Mouse (Mus musculus): ENCODE measurements around the gene Kat6b. TPM values are rescaled to one million over a fixed set of nuclear protein-coding genes. Genes with fewer than 3 reads are reported as not detected.

Kat6b gene
- polyA plus RNA-seq, 1 experiment from 2014 or later, result 34.6 TPM

DNA sequence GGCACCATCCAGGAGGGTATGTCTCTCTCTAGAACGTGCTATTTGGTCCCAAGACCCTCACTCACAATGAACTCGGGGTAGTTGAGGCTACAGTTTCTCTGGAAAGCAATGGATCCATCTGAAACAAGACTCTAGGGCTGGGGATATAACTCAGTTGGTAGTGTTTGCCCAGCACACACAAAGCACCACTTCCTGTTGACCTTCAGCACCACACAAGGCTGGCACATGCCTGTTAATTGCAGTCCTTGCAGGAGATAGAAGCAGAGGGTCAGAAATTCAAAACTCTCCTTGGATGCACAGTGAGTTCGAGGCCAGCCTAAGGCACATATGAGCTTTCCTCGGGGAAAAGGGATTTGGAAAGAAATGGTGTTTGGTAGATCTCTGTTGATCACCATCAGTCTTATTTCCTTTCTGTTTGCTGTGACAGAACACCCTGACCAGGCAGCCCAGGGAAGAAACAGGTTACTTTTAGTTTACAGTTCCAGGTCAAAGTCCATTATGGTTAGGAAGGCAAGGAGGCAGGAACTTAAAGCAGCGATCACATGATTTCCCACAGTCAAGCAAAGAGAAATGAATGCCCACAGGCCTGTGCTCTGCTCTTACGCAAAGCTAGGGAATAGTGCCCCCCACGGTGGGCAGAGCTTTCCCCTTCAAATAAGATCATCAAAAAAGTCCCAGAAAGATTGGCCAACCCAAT, 25.4 kb upstream of the Kat6b start:
- no peak overlapping the region for H3K4me3 ChIP-seq (replicated peaks; ENCODE audit: low read length)
- H3K36me3 ChIP-seq (ENCODE audit: control insufficient read depth, insufficient read depth), result no peaks in the 10 kb centered on the region
- H3K27ac ChIP-seq (ENCODE audit: low read length), result no peak overlapping the region
- WGBS, result 92% methylated on average over 7 of the region's 7 CpGs
- no peaks in the 10 kb centered on the region for H3K9me3 ChIP-seq (ENCODE audit: control insufficient read depth, low read length)
- no peaks in the 10 kb centered on the region for H3K27me3 ChIP-seq (replicated peaks; ENCODE audit: control insufficient read depth, insufficient read depth, low read length)
- no peak overlapping the region for H3K9ac ChIP-seq (replicated peaks; ENCODE audit: low read depth, low read length)
- H3K4me2 ChIP-seq (ENCODE audit: low read length), result no peak overlapping the region
- ATAC-seq, result no peak
- no peaks in the 10 kb centered on the region for H3K4me1 ChIP-seq (replicated peaks; ENCODE audit: control insufficient read depth, insufficient read depth, low read length)

DNA sequence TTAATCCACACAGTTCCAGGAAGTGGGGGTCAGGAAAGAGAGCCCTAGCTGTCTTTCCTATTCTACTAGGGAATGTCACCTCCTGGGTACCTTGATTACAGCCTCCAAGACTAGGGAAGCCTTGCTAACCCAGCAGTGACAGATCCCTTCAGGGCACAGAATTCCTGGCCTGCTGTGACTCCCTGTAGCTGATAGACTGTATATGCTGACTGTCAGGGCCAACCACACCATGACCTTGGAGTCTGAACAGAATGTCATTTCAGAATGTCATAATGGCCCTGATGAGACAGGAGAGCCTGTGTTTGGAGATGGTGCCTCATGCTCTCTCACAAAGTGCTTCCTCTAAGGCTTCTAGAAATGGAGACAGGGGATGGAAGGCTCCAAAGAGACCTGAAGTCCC, 24.7 kb upstream of the Kat6b start:
- Histone ChIP-seq H3K9me3 (ENCODE audit: control insufficient read depth, low read length) (no peaks in the 10 kb centered on the region), H3K36me3 (ENCODE audit: control insufficient read depth, insufficient read depth) (no peaks in the 10 kb centered on the region), H3K4me2 (ENCODE audit: low read length) (no peak overlapping the region), H3K9ac (replicated peaks; ENCODE audit: low read depth, low read length) (no peak overlapping the region), H3K4me1 (replicated peaks; ENCODE audit: control insufficient read depth, insufficient read depth, low read length) (no peaks in the 10 kb centered on the region), H3K27ac (ENCODE audit: low read length) (no peak overlapping the region), H3K27me3 (replicated peaks; ENCODE audit: control insufficient read depth, insufficient read depth, low read length) (no peaks in the 10 kb centered on the region), H3K4me3 (replicated peaks; ENCODE audit: low read length) (no peak overlapping the region)
- no peak for ATAC-seq

DNA sequence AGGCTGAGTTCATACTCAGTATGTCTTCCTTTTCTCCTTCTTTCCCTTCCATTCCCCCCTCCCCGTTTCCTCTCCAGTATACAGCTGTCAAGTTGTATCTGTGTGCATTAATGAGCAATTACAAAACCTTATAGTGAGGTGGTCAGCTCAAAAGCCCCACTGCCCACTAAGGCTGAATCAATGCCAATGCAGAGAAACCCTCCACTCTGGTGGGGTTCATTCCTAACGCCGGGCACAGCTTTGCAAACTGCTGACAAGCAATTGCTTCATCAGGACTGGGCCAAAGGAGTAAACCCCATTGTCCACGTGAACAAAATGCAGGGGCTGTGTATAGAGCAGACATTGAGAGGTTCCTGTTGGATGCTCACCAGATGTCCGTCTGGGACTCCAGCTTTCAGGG, 23.4 kb upstream of the Kat6b start:
- no peak for ATAC-seq

DNA sequence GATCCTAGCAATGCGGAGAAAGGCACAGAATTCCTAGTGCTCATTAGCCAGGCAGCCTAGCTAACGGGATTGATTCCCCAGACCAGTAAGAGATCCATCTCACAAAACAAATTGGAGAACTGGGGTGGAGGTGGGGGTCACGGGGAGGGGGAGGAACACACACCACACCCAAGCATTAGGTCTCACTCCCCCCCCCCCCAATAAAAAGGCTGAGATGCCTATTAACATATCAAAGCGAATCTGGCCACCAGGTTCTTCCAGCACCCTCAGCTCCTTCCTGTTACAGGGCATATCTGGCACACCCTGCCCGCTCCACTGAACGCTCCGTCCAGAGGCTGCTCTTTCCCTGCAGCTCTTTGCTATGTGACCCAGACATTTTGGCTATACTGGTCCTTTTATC, 22.5 kb upstream of the Kat6b start:
- no peak for ATAC-seq
- WGBS, result 60% methylated on average over 7 of the region's 7 CpGs
- no peak overlapping the region for H3K4me3 ChIP-seq (replicated peaks; ENCODE audit: low read length)
- no peak overlapping the region for H3K27ac ChIP-seq (ENCODE audit: low read length)
- no peak overlapping the region for H3K9ac ChIP-seq (replicated peaks; ENCODE audit: low read depth, low read length)
- no peak overlapping the region for H3K4me2 ChIP-seq (ENCODE audit: low read length)
- H3K36me3 ChIP-seq (ENCODE audit: control insufficient read depth, insufficient read depth), result no peaks in the 10 kb centered on the region
- no peaks in the 10 kb centered on the region for H3K4me1 ChIP-seq (replicated peaks; ENCODE audit: control insufficient read depth, insufficient read depth, low read length)
- H3K27me3 ChIP-seq (replicated peaks; ENCODE audit: control insufficient read depth, insufficient read depth, low read length), result no peaks in the 10 kb centered on the region
- no peaks in the 10 kb centered on the region for H3K9me3 ChIP-seq (ENCODE audit: control insufficient read depth, low read length)

More for the DNA sequence above, 23.4 kb upstream of the Kat6b start:
- no peaks in the 10 kb centered on the region for H3K9me3 ChIP-seq (ENCODE audit: control insufficient read depth, low read length)
- no peaks in the 10 kb centered on the region for H3K4me1 ChIP-seq (replicated peaks; ENCODE audit: control insufficient read depth, insufficient read depth, low read length)
- no peaks in the 10 kb centered on the region for H3K36me3 ChIP-seq (ENCODE audit: control insufficient read depth, insufficient read depth)
- WGBS, result 49% methylated on average over 5 of the region's 5 CpGs
- H3K27ac ChIP-seq (ENCODE audit: low read length), result no peak overlapping the region
- H3K27me3 ChIP-seq (replicated peaks; ENCODE audit: control insufficient read depth, insufficient read depth, low read length), result no peaks in the 10 kb centered on the region
- H3K4me3 ChIP-seq (replicated peaks; ENCODE audit: low read length), result no peak overlapping the region
- no peak overlapping the region for H3K9ac ChIP-seq (replicated peaks; ENCODE audit: low read depth, low read length)
- no peak overlapping the region for H3K4me2 ChIP-seq (ENCODE audit: low read length)

DNA sequence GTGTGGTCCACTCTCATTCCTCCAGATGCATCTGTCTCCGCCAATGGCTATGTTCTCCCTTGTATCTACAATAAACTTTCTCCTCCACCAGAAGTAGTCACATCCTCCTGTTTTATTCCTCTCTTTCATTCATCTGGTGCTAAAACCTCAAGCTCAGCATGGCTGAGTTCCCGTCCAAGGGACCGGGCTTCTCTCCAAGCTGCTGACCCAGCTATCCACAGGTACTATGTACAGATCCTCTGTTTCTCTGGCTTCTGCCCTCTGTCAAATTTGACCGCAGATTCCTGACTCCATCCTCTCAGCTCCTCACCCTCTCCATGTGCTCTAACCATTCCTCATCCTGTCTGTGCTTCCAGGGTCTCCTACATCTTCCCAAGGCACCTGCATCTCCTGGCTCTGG, 22.1 kb upstream of the Kat6b start:
- Histone ChIP-seq H3K9me3 (ENCODE audit: control insufficient read depth, low read length) (no peaks in the 10 kb centered on the region), H3K4me1 (replicated peaks; ENCODE audit: control insufficient read depth, insufficient read depth, low read length) (no peaks in the 10 kb centered on the region), H3K36me3 (ENCODE audit: control insufficient read depth, insufficient read depth) (no peaks in the 10 kb centered on the region), H3K4me2 (ENCODE audit: low read length) (no peak overlapping the region), H3K27ac (ENCODE audit: low read length) (no peak overlapping the region), H3K27me3 (replicated peaks; ENCODE audit: control insufficient read depth, insufficient read depth, low read length) (no peaks in the 10 kb centered on the region), H3K9ac (replicated peaks; ENCODE audit: low read depth, low read length) (no peak overlapping the region), H3K4me3 (replicated peaks; ENCODE audit: low read length) (no peak overlapping the region)
- ATAC-seq, result no peak
- 84% methylated on average over 4 of the region's 4 CpGs for WGBS

DNA sequence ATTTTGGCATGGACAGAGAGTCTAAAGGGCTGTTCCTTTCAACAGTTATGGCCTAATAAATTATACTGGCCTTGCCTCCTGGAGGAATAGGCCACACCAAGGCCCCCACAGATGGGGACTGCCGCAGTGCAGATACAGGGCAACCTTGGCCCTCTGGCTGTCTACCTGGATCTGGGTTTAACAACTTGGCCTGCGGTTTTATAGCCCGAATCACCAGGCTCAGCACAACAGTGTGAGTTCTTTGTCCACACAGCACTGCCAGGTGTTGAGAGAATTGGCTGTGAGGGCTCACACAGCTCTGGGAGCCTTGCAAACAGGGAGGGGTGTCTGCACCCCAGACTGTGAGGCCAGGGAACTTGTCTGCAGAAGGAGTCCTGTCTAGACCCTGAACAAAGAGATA, 18.8 kb upstream of the Kat6b start:
- ATAC-seq, result no peak
- 84% methylated on average over 3 of the region's 3 CpGs for WGBS

DNA sequence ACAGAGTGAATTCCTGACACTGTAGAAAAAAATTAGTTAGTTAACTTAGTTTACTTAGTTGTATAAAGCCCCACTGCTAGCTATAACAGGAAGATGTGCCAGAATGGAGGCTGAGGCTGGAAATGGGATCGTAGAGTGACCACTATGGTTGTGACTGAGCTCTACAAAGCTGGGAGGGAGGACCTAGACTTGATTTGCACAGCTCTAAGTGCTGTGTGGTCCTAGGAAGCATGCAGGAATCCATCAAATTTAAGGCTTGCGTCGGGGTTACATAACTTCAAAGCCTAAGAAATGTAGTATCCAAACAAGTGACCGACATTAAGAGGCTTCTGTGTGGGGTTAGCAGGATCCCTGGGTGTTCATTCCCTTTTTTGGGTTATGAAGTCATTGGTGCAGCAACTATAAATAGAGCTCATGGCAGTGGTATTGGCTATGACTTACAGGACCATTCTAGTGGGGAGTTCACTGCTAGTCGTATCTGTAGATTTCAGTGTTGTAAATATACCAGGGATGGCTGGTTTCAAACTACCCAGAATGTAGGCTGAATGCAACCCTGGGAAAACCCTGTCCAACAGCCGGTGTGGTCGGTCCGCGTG, 18.0 kb upstream of the Kat6b start:
- WGBS, result 95% methylated on average over 9 of the region's 9 CpGs
- H3K4me2 ChIP-seq (ENCODE audit: low read length), result no peak overlapping the region
- no peak for ATAC-seq
- no peaks in the 10 kb centered on the region for H3K27me3 ChIP-seq (replicated peaks; ENCODE audit: control insufficient read depth, insufficient read depth, low read length)
- H3K36me3 ChIP-seq (ENCODE audit: control insufficient read depth, insufficient read depth), result no peaks in the 10 kb centered on the region
- H3K27ac ChIP-seq (ENCODE audit: low read length), result no peak overlapping the region
- no peaks in the 10 kb centered on the region for H3K9me3 ChIP-seq (ENCODE audit: control insufficient read depth, low read length)
- no peak overlapping the region for H3K4me3 ChIP-seq (replicated peaks; ENCODE audit: low read length)
- no peaks in the 10 kb centered on the region for H3K4me1 ChIP-seq (replicated peaks; ENCODE audit: control insufficient read depth, insufficient read depth, low read length)
- H3K9ac ChIP-seq (replicated peaks; ENCODE audit: low read depth, low read length), result no peak overlapping the region

More for the DNA sequence above, 18.8 kb upstream of the Kat6b start:
- H3K4me3 ChIP-seq (replicated peaks; ENCODE audit: low read length), result no peak overlapping the region
- H3K36me3 ChIP-seq (ENCODE audit: control insufficient read depth, insufficient read depth), result no peaks in the 10 kb centered on the region
- H3K4me1 ChIP-seq (replicated peaks; ENCODE audit: control insufficient read depth, insufficient read depth, low read length), result no peaks in the 10 kb centered on the region
- no peaks in the 10 kb centered on the region for H3K9me3 ChIP-seq (ENCODE audit: control insufficient read depth, low read length)
- no peaks in the 10 kb centered on the region for H3K27me3 ChIP-seq (replicated peaks; ENCODE audit: control insufficient read depth, insufficient read depth, low read length)
- H3K4me2 ChIP-seq (ENCODE audit: low read length), result no peak overlapping the region
- H3K27ac ChIP-seq (ENCODE audit: low read length), result no peak overlapping the region
- H3K9ac ChIP-seq (replicated peaks; ENCODE audit: low read depth, low read length), result no peak overlapping the region

DNA sequence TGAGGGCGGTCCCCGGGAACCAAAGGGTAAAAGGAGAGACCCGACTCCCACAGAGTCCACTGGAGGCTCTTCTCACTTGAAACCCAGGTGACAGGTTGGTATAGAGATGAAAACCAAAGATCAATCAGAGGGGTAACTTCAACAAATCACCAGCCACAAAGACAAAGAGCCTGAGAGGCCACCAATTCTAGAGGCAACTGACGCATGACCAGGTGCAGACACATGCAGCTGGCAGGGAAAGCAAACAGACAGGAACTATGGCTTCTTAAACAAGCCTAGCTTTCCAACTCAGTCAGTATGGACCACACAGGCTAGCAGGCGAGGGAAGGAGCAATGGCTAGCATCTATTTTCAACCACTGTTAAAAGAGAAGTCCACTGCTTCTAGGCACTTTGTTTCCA, 10.8 kb upstream of the Kat6b start:
- no peak overlapping the region for H3K9ac ChIP-seq (replicated peaks; ENCODE audit: low read depth, low read length)
- WGBS, result 89% methylated on average over 5 of the region's 5 CpGs
- no peak for ATAC-seq
- no peaks in the 10 kb centered on the region for H3K36me3 ChIP-seq (ENCODE audit: control insufficient read depth, insufficient read depth)
- H3K4me1 ChIP-seq (replicated peaks; ENCODE audit: control insufficient read depth, insufficient read depth, low read length), result no peaks in the 10 kb centered on the region
- no peaks in the 10 kb centered on the region for H3K9me3 ChIP-seq (ENCODE audit: control insufficient read depth, low read length)
- H3K27me3 ChIP-seq (replicated peaks; ENCODE audit: control insufficient read depth, insufficient read depth, low read length), result no peaks in the 10 kb centered on the region
- H3K27ac ChIP-seq (ENCODE audit: low read length), result no peak overlapping the region
- no peak overlapping the region for H3K4me2 ChIP-seq (ENCODE audit: low read length)
- no peak overlapping the region for H3K4me3 ChIP-seq (replicated peaks; ENCODE audit: low read length)

DNA sequence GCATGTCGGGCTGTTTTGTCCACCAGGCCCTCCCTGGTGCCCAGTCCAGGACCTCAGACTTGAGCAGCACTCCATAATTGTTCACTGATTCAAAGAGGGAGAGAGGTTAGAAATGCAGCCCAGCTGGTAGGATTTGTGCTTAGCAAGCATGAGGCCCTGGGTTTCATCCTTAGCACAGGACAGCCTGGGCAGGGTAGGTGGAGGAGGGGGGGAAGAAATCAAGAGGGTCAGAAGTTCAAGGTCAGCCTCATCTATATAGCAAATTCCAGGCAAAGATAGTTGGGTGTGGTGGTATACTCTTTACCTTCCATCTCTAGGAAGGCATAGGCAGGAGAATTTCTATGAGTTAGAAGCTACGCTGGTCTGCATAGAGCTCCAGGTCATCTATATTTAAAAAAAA, 9.3 kb upstream of the Kat6b start:
- WGBS, result 93% methylated on average over 2 of the region's 2 CpGs
- no peak overlapping the region for H3K4me2 ChIP-seq (ENCODE audit: low read length)

More for the DNA sequence above, 9.3 kb upstream of the Kat6b start:
- Histone ChIP-seq H3K27me3 (replicated peaks; ENCODE audit: control insufficient read depth, insufficient read depth, low read length) (no peaks in the 10 kb centered on the region), H3K9ac (replicated peaks; ENCODE audit: low read depth, low read length) (no peak overlapping the region), H3K27ac (ENCODE audit: low read length) (no peak overlapping the region), H3K4me3 (replicated peaks; ENCODE audit: low read length) (no peak overlapping the region), H3K36me3 (ENCODE audit: control insufficient read depth, insufficient read depth) (no peaks in the 10 kb centered on the region), H3K4me1 (replicated peaks; ENCODE audit: control insufficient read depth, insufficient read depth, low read length) (no peaks in the 10 kb centered on the region), H3K9me3 (ENCODE audit: control insufficient read depth, low read length) (no peaks in the 10 kb centered on the region)
- no peak for ATAC-seq
